Mouse (Mus musculus) heart, embryonic 12.5 days (tissue): ENCODE results near the gene Son. TPM values are rescaled to one million over a fixed set of nuclear protein-coding genes. Genes with fewer than 3 reads are reported as not detected.

ENCODE experiments used
- ATAC-seq: fragments of 200-750 bp; cut with Nextera tagmentation; 2 replicates; pipeline ENCODE4 v1.8.0; 2017; ENCODE audit warnings: moderate TSS enrichment, moderate library complexity; ENCODE audit not compliant: insufficient number of reproducible peaks, low FRiP score
- H3K27ac ChIP-seq: fragments of 300-500 bp; sonication (generic); 2 replicates; pipeline ENCODE4 v1.5.1; 2016; ENCODE audit warnings: mild to moderate bottlenecking, moderate library complexity; ENCODE audit not compliant: poor library complexity, severe bottlenecking
- H3K27me3 ChIP-seq: fragments of 300-500 bp; sonication (generic); replicated peaks from 2 replicates; pipeline ENCODE4 v1.6.1; 2016; ENCODE audit warnings: mild to moderate bottlenecking, moderate library complexity
- H3K36me3 ChIP-seq: fragments of 300-500 bp; sonication (generic); 2 replicates; pipeline ENCODE4 v1.6.1; 2016; ENCODE audit warnings: mild to moderate bottlenecking, moderate library complexity
- H3K4me1 ChIP-seq: fragments of 300-500 bp; sonication (generic); replicated peaks from 2 replicates; pipeline ENCODE4 v1.6.1; 2016; ENCODE audit warnings: mild to moderate bottlenecking
- H3K4me2 ChIP-seq: fragments of 300-500 bp; sonication (generic); 2 replicates; pipeline ENCODE4 v1.6.1; 2016; ENCODE audit warnings: mild to moderate bottlenecking, moderate library complexity
- H3K4me3 ChIP-seq: fragments of 300-500 bp; sonication (generic); 2 replicates; pipeline ENCODE4 v1.5.1; 2016; ENCODE audit warnings: mild to moderate bottlenecking
- H3K9ac ChIP-seq: fragments of 300-500 bp; sonication (generic); 2 replicates; pipeline ENCODE4 v1.6.1; 2016; ENCODE audit warnings: mild to moderate bottlenecking, moderate library complexity
- H3K9me3 ChIP-seq: fragments of 300-500 bp; sonication (generic); replicated peaks from 2 replicates; pipeline ENCODE4 v1.6.1; 2016; ENCODE audit warnings: mild to moderate bottlenecking, moderate library complexity
- WGBS: fragments of 180-500 bp; shearing (Covaris S2); methylation state at CpG from one replicate; pipeline ENCODE4 v1.1.7; 2016; 5-methylcytosine and 5-hydroxymethylcytosine counted together
- polyA plus RNA-seq: library from polyadenylated mRNA; unstranded; fragments of >200 nt; fragmentation: Nextera tagmentation; extraction: Ambion mirVana; gene quantifications from 2 replicates; pipeline ENCODE4 v1.2.1, GENCODE M21; 2016

The Son gene
- polyA plus RNA-seq, 1 experiment from 2014 or later = 97.8 TPM

- Histone ChIP-seq H3K27me3 (no peaks in the 10 kb centered on the region), H3K36me3 (peaks cover 41% of the 10 kb centered on the region), H3K9me3 (no peaks in the 10 kb centered on the region), H3K27ac (no peak within 1 kb of the TSS), H3K4me3 (peak within 1 kb of the TSS; percentile 73), H3K9ac (peak within 1 kb of the TSS; percentile 75), H3K4me2 (peak within 1 kb of the TSS; percentile 90), H3K4me1 (peaks cover 6% of the 10 kb centered on the region; the same call in 1 of the 2 replicates)
- WGBS = 9% methylated on average over 39 of the region's 39 CpGs
- ATAC-seq = peak; percentile 92
Measured at GRCm38 (mm10) chr16:91618511-91619501, 28.5 kb upstream of the Son start, which contains the start of gene Dnajc28. Gene Dnajc28, minus strand, starts transcription at chr16:91619026.

- Histone ChIP-seq H3K4me1 (peaks cover 6% of the 10 kb centered on the region; the same call in 1 of the 2 replicates), H3K27ac (no peak overlapping the region), H3K9me3 (no peaks in the 10 kb centered on the region), H3K4me3 (no peak overlapping the region), H3K9ac (no peak overlapping the region), H3K4me2 (no peak overlapping the region), H3K27me3 (no peaks in the 10 kb centered on the region), H3K36me3 (peaks cover 52% of the 10 kb centered on the region)
- ATAC-seq = no peak
- WGBS = 90% methylated on average over 5 of the region's 5 CpGs
Measured at GRCm38 (mm10) chr16:91620185-91620584, 27.1 kb upstream of the Son start.

GRCm38 (mm10) chr16:91620991-91621390 lies 26.3 kb upstream of the Son start:
- no peak overlapping the region for H3K27ac ChIP-seq
- H3K9me3 ChIP-seq = no peaks in the 10 kb centered on the region
- H3K27me3 ChIP-seq = no peaks in the 10 kb centered on the region
- no peak for ATAC-seq
- H3K9ac ChIP-seq = no peak overlapping the region
- H3K4me1 ChIP-seq = peaks cover 6% of the 10 kb centered on the region; the same call in 1 of the 2 replicates
- WGBS = 89% methylated on average over 11 of the region's 11 CpGs
- H3K4me2 ChIP-seq = no peak overlapping the region
- no peak overlapping the region for H3K4me3 ChIP-seq
- H3K36me3 ChIP-seq = peaks cover 60% of the 10 kb centered on the region

- no peak overlapping the region for H3K4me3 ChIP-seq
- no peak for ATAC-seq
- 89% methylated on average over 9 of the region's 9 CpGs for WGBS
- peaks cover 81% of the 10 kb centered on the region for H3K36me3 ChIP-seq
- H3K4me2 ChIP-seq = no peak overlapping the region
- H3K27me3 ChIP-seq = no peaks in the 10 kb centered on the region
- H3K9me3 ChIP-seq = no peaks in the 10 kb centered on the region
- no peak overlapping the region for H3K27ac ChIP-seq
- peaks cover 6% of the 10 kb centered on the region; the same call in 1 of the 2 replicates for H3K4me1 ChIP-seq
- no peak overlapping the region for H3K9ac ChIP-seq
Measured at GRCm38 (mm10) chr16:91623074-91623473, 24.2 kb upstream of the Son start.

- peaks cover 89% of the 10 kb centered on the region for H3K36me3 ChIP-seq
- H3K9ac ChIP-seq = no peak overlapping the region
- 79% methylated on average over 7 of the region's 7 CpGs for WGBS
- no peak for ATAC-seq
- no peak overlapping the region for H3K4me2 ChIP-seq
- no peaks in the 10 kb centered on the region for H3K9me3 ChIP-seq
- H3K4me3 ChIP-seq = no peak overlapping the region
- H3K27ac ChIP-seq = no peak overlapping the region
- no peaks in the 10 kb centered on the region for H3K4me1 ChIP-seq
- H3K27me3 ChIP-seq = no peaks in the 10 kb centered on the region
Measured at GRCm38 (mm10) chr16:91627831-91628230, 19.5 kb upstream of the Son start.

- no peaks in the 10 kb centered on the region for H3K4me1 ChIP-seq
- peaks cover 87% of the 10 kb centered on the region for H3K36me3 ChIP-seq
- H3K4me2 ChIP-seq = no peak overlapping the region
- no peak for ATAC-seq
- no peak overlapping the region for H3K4me3 ChIP-seq
- WGBS = 89% methylated on average over 3 of the region's 3 CpGs
- no peak overlapping the region for H3K27ac ChIP-seq
- H3K27me3 ChIP-seq = no peaks in the 10 kb centered on the region
- H3K9ac ChIP-seq = no peak overlapping the region
- no peaks in the 10 kb centered on the region for H3K9me3 ChIP-seq
Measured at GRCm38 (mm10) chr16:91628673-91629072, 18.6 kb upstream of the Son start.

GRCm38 (mm10) chr16:91629749-91630148 lies 17.6 kb upstream of the Son start:
- Histone ChIP-seq H3K27ac (no peak overlapping the region), H3K36me3 (peaks cover 88% of the 10 kb centered on the region), H3K9ac (no peak overlapping the region), H3K4me2 (no peak overlapping the region), H3K27me3 (no peaks in the 10 kb centered on the region), H3K4me3 (no peak overlapping the region), H3K4me1 (no peaks in the 10 kb centered on the region), H3K9me3 (no peaks in the 10 kb centered on the region)
- ATAC-seq = no peak
- 83% methylated on average over 4 of the region's 4 CpGs for whole genome bisulfite sequencing

GRCm38 (mm10) chr16:91630584-91630983 lies 16.7 kb upstream of the Son start:
- Histone ChIP-seq H3K27ac (no peak overlapping the region), H3K36me3 (peaks cover 88% of the 10 kb centered on the region), H3K9ac (no peak overlapping the region), H3K4me3 (no peak overlapping the region), H3K9me3 (no peaks in the 10 kb centered on the region), H3K4me1 (no peaks in the 10 kb centered on the region), H3K4me2 (no peak overlapping the region), H3K27me3 (no peaks in the 10 kb centered on the region)
- 61% methylated on average over 1 of the region's 1 CpGs for WGBS
- no peak for ATAC-seq

GRCm38 (mm10) chr16:91632439-91632838 lies 14.9 kb upstream of the Son start:
- no peak overlapping the region for H3K27ac ChIP-seq
- no peak overlapping the region for H3K9ac ChIP-seq
- H3K9me3 ChIP-seq = no peaks in the 10 kb centered on the region
- H3K27me3 ChIP-seq = no peaks in the 10 kb centered on the region
- H3K36me3 ChIP-seq = peaks cover 89% of the 10 kb centered on the region
- no peak overlapping the region for H3K4me2 ChIP-seq
- H3K4me3 ChIP-seq = no peak overlapping the region
- no peak for ATAC-seq
- WGBS = 87% methylated on average over 5 of the region's 5 CpGs
- H3K4me1 ChIP-seq = no peaks in the 10 kb centered on the region

- Histone ChIP-seq H3K9me3 (no peaks in the 10 kb centered on the region), H3K27me3 (no peaks in the 10 kb centered on the region), H3K4me2 (no peak overlapping the region), H3K9ac (no peak overlapping the region), H3K36me3 (peaks cover 89% of the 10 kb centered on the region), H3K4me1 (no peaks in the 10 kb centered on the region), H3K4me3 (no peak overlapping the region), H3K27ac (no peak overlapping the region)
- no peak for ATAC-seq
- 96% methylated on average over 7 of the region's 7 CpGs for WGBS
Measured at GRCm38 (mm10) chr16:91632940-91633339, 14.4 kb upstream of the Son start.

- H3K4me3 ChIP-seq = no peak overlapping the region
- H3K27me3 ChIP-seq = no peaks in the 10 kb centered on the region
- no peaks in the 10 kb centered on the region for H3K9me3 ChIP-seq
- no peak for ATAC-seq
- H3K4me1 ChIP-seq = no peaks in the 10 kb centered on the region
- H3K27ac ChIP-seq = no peak overlapping the region
- WGBS = 85% methylated on average over 12 of the region's 12 CpGs
- no peak overlapping the region for H3K4me2 ChIP-seq
- peaks cover 89% of the 10 kb centered on the region for H3K36me3 ChIP-seq
- no peak overlapping the region for H3K9ac ChIP-seq
Measured at GRCm38 (mm10) chr16:91633641-91634040, 13.7 kb upstream of the Son start.
